Mouse (Mus musculus) liver, postnatal 0 days (tissue): ENCODE data around the gene Eef1akmt1. TPM values are rescaled to one million over a fixed set of nuclear protein-coding genes. Genes with fewer than 3 reads are reported as not detected.

Experiments used
- ATAC-seq: fragments of 200-750 bp; cut with Nextera tagmentation; 2 replicates; pipeline ENCODE4 v1.8.0; 2017; ENCODE audit warnings: mild to moderate bottlenecking, moderate library complexity
- DNase-seq: peaks from one replicate; pipeline ENCODE4 v3.0.0-alpha.2; 2016
- H3K27ac ChIP-seq: fragments of 300-500 bp; sonication (generic); 2 replicates; pipeline ENCODE4 v1.5.1; 2014; ENCODE audit warnings: antibody characterized with exemption, moderate library complexity, mild to moderate bottlenecking, low read depth
- H3K27me3 ChIP-seq: fragments of 300-500 bp; sonication (generic); 2 replicates; pipeline ENCODE4 v1.6.1; 2014; ENCODE audit warnings: low read length, control low read depth, mixed read lengths; ENCODE audit not compliant: insufficient read depth
- H3K36me3 ChIP-seq: fragments of 300-500 bp; sonication (generic); replicated peaks from 2 replicates; pipeline ENCODE4 v1.6.1; 2014; ENCODE audit warnings: mild to moderate bottlenecking, control low read depth, low read length, moderate library complexity, mixed read lengths; ENCODE audit not compliant: insufficient read depth
- H3K4me1 ChIP-seq: fragments of 300-500 bp; sonication (generic); 2 replicates; pipeline ENCODE4 v1.6.1; 2014; ENCODE audit warnings: antibody characterized with exemption, mild to moderate bottlenecking, control low read depth; ENCODE audit not compliant: insufficient read depth
- H3K4me2 ChIP-seq: fragments of 300-500 bp; sonication (generic); 2 replicates; pipeline ENCODE4 v1.6.1; 2014; ENCODE audit warnings: low read depth, mild to moderate bottlenecking, low read length, moderate library complexity, mixed read lengths
- H3K4me3 ChIP-seq: fragments of 300-500 bp; sonication (generic); 2 replicates; pipeline ENCODE4 v1.5.1; 2014; ENCODE audit warnings: low read depth, low read length
- H3K9ac ChIP-seq: fragments of 300-500 bp; sonication (generic); replicated peaks from 2 replicates; pipeline ENCODE4 v1.6.1; 2014; ENCODE audit warnings: mild to moderate bottlenecking, moderate library complexity
- H3K9me3 ChIP-seq: fragments of 300-500 bp; sonication (generic); 2 replicates; pipeline ENCODE4 v1.6.1; 2016; ENCODE audit warnings: mild to moderate bottlenecking, control low read depth, low read length, mixed read lengths
- CTCF ChIP-seq: sonication (generic); IDR thresholded peaks from 2 replicates; pipeline ENCODE4 v1.5.1; 2016; ENCODE audit warnings: antibody characterized with exemption, low read depth
- EP300 ChIP-seq: IDR thresholded peaks from 2 replicates; pipeline ENCODE4 v1.6.1; 2016; ENCODE audit warnings: antibody characterized with exemption, low read depth, mild to moderate bottlenecking
- WGBS: fragments of 180-500 bp; shearing (Covaris S2); extraction: QIAGEN DNeasy Blood & Tissue Kit; methylation state at CpG from one replicate; pipeline ENCODE4 v1.1.7; 2014; ENCODE audit not compliant: insufficient replicate concordance; 5-methylcytosine and 5-hydroxymethylcytosine counted together
- polyA plus RNA-seq: library from polyadenylated mRNA; unstranded; fragments of >200 nt; fragmentation: Nextera tagmentation; extraction: Ambion mirVana; gene quantifications from 2 replicates; pipeline ENCODE4 v1.2.1, GENCODE M21; 2015

The Eef1akmt1 gene
- polyA plus RNA-seq, 1 experiment from 2014 or later = 17.6 TPM

DNA sequence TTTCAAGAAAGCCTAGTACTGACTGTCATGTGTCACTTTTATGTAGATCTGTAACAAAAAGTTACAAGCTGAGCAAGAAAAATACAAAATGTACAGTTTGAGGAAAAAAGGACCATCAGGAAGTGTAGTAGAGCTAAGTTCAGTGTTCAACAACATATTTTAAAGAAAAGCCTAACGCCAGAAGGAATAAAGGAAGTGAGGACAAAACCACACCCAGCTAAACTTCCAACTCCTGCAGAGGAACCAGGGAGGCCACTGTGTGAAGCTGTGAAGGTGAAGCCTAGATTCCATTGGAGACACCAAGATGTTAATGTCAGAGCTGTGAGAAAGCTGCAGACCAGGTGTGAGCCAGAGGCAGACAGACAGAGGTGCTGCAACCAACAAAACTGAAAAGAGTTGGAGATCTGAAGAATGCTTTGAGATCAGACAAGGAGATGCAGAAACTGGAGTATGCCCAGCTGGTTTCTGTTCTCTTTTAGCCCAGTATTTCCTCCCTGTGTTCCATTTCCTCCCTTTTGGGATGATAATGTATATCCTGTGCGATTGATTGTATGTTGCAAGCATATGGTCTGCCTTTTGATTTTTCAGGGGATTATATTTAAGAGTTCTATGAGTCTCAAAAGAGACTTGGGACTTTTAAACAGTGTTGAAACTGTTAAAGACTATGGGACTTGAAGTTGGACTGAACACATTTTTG lies 5.1 kb upstream of the Eef1akmt1 start:
- Histone ChIP-seq H3K36me3 (peaks cover 7% of the 10 kb centered on the region; the same call in 1 of the 2 replicates), H3K4me2 (no peak overlapping the region), H3K27me3 (no peaks in the 10 kb centered on the region), H3K4me3 (no peak overlapping the region), H3K27ac (no peak overlapping the region), H3K9ac (no peak overlapping the region), H3K9me3 (peaks cover 4% of the 10 kb centered on the region; the same call in 1 of the 2 replicates), H3K4me1 (no peaks in the 10 kb centered on the region)
- 73% methylated on average over 2 of the region's 2 CpGs for WGBS
- TF ChIP-seq EP300 (no peak), CTCF (no peak)
- no peak for ATAC-seq
- DNase-seq = no peak

- H3K27ac ChIP-seq = no peak overlapping the region
- DNase-seq (no peak), ATAC-seq (no peak)
- H3K36me3 ChIP-seq = 0 out of 2 replicates have a peak, but pooled peaks cover 4% of the 10 kb centered on the region
- peaks cover 8% of the 10 kb centered on the region for H3K4me1 ChIP-seq
- no peak overlapping the region for H3K9ac ChIP-seq
- no peaks in the 10 kb centered on the region for H3K27me3 ChIP-seq
- H3K4me2 ChIP-seq = no peak overlapping the region
- TF ChIP-seq CTCF (no peak), EP300 (no peak)
- peaks cover 4% of the 10 kb centered on the region; the same call in 1 of the 2 replicates for H3K9me3 ChIP-seq
- no peak overlapping the region for H3K4me3 ChIP-seq
- 78% methylated on average over 6 of the region's 6 CpGs for WGBS
Observed at GRCm38 (mm10) chr14:57574792-57575587, 3.6 kb upstream of the Eef1akmt1 start.

DNA sequence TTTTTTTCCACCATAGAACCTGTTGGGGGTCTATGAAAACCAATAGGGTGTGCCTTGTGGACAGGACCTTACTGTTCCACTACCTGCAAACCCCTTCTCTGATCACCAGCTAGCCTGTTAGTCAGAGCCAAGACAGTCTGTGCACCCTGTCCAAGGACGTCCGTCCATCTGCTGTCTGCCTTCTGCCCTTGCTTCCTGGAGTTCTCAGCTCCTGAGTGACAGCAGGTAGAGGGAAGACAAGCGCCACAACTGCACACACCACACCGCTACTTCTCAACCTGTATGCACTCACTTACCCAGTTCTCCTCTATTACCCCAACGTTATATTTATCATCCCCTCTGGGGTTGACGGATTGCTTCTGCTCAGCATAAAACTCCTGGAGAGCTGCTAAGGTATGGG lies 5.8 kb downstream of the Eef1akmt1 start:
- no peak overlapping the region for H3K9ac ChIP-seq
- no peak overlapping the region for H3K4me2 ChIP-seq
- DNase-seq = no peak
- H3K4me1 ChIP-seq = peaks cover 5% of the 10 kb centered on the region
- TF ChIP-seq EP300 (no peak), CTCF (no peak)
- WGBS = 84% methylated on average over 6 of the region's 6 CpGs
- H3K9me3 ChIP-seq = no peaks in the 10 kb centered on the region
- H3K27me3 ChIP-seq = no peaks in the 10 kb centered on the region
- no peak for ATAC-seq
- no peaks in the 10 kb centered on the region for H3K36me3 ChIP-seq
- no peak overlapping the region for H3K27ac ChIP-seq
- H3K4me3 ChIP-seq = no peak overlapping the region

DNA sequence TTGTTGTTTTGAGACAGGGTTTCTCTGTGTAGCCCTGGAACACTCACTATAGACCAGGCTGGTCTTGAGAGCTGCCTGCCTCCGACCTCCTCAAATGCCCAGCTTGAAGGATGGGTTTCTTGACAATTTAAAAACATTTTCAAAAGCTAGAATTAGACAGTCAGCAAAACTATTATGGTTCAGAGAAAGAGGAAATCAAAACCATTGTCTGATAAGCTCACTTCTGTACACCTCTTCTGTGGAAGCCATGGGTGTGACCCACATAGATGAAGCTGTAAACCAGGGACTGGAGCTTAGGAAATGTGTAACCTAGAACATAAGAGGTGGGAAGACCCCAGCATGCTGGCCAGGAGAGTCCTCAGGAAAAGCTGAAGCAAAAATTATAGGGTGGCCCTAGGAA lies 14.5 kb downstream of the Eef1akmt1 start:
- H3K27me3 ChIP-seq = no peaks in the 10 kb centered on the region
- 95% methylated on average over 1 of the region's 1 CpGs for WGBS

DNA sequence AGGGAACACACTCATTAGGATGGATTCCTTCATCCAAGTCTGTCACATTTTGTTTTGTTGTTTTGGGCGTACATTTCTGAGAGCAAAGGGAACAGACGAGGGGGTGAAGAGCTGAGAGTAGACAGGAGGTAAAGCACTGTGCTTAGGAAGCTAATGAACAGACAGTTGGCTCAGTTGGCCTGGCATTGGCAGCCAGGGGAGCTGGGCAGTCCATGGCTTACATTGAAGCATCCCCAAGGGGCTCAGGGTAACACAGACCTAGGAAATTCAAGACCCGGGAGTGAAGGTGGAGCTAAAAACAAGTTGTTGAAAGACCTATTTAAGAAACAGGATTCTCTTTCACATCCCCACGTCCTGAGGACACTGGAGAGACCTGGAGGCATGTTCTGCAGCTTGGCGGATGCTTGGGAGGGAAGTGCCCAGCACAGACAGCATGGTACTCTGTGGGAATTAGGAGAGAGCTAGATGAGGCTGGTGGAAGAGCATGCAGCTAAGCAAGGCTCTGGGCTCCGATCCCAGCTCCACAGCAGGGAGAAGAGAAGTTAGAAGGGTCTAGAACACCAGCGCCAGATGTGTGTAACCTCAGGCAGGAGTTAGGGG lies 15.8 kb downstream of the Eef1akmt1 start:
- Histone ChIP-seq H3K27ac (no peak overlapping the region), H3K27me3 (no peaks in the 10 kb centered on the region), H3K9me3 (no peaks in the 10 kb centered on the region), H3K4me1 (no peaks in the 10 kb centered on the region), H3K9ac (no peak overlapping the region), H3K4me2 (no peak overlapping the region), H3K4me3 (no peak overlapping the region), H3K36me3 (no peaks in the 10 kb centered on the region; the same call in 1 of the 2 replicates)
- no peak for TF ChIP-seq CTCF
- no peak for TF ChIP-seq EP300
- DNase-seq = no peak
- ATAC-seq = no peak
- 83% methylated on average over 7 of the region's 7 CpGs for WGBS

More for the DNA sequence above, 14.5 kb downstream of the Eef1akmt1 start:
- Histone ChIP-seq H3K4me2 (no peak overlapping the region), H3K4me3 (no peak overlapping the region), H3K27ac (no peak overlapping the region), H3K36me3 (no peaks in the 10 kb centered on the region; the same call in 1 of the 2 replicates), H3K9ac (no peak overlapping the region), H3K9me3 (no peaks in the 10 kb centered on the region), H3K4me1 (no peaks in the 10 kb centered on the region)
- no peak for TF ChIP-seq CTCF
- no peak for TF ChIP-seq EP300
- ATAC-seq (no peak), DNase-seq (no peak)

DNA sequence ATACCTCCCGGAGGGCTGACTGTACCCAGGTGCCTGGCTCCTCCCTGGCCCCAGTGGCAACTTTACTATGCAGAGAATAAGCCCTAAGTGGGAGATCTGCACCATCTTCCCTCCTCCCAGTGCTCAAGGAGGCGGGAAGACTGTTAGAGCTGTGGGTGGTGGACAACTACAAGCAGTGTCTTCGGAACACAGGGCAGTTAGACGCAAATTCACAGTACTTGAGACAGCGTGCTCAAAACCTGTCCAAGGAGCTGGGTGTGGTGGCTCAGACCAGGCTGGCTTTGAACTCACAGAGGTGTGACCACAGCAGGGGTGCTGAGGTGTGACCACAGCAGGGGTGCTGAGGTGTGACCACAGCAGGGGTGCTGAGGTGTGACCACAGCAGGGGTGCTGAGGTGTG lies 17.0 kb downstream of the Eef1akmt1 start:
- Histone ChIP-seq H3K4me3 (no peak overlapping the region), H3K4me2 (no peak overlapping the region), H3K9me3 (no peaks in the 10 kb centered on the region), H3K36me3 (no peaks in the 10 kb centered on the region; the same call in 1 of the 2 replicates), H3K4me1 (no peaks in the 10 kb centered on the region), H3K9ac (no peak overlapping the region), H3K27ac (no peak overlapping the region), H3K27me3 (no peaks in the 10 kb centered on the region)
- ATAC-seq (no peak), DNase-seq (no peak)
- TF ChIP-seq CTCF = no peak
- no peak for TF ChIP-seq EP300
- WGBS = 78% methylated on average over 5 of the region's 5 CpGs
